ENCODE assay signal across 27 mouse cellular contexts in genomic region chr2:5599713-5600112, GRCm38 (mm10).
DNase-seq lines count a peak whose midpoint lies in the region; ATAC-seq and TF ChIP-seq lines count a peak whose summit lies in the region.
"Had no signal": no experiment of that assay in that cellular context is flagged by ENCODE, and none has a peak within 500 bp of the region (broad histone marks: within the 10 kb centered on the region; RNA-seq: fewer than 3 reads in every experiment).

No protein-coding gene starts in this region.

- TF ChIP-seq CTCF in stomach, postnatal 0 days (IDR thresholded peaks at IDR 0.05; ENCODE audit: low read depth): no peak

- peaks cover 40% of the 10 kb centered on the region for H3K4me1 ChIP-seq in stomach, embryonic 15.5 days
- peaks cover 2% of the 10 kb centered on the region; the same call in 1 of the 2 replicates for H3K4me1 ChIP-seq in stomach, postnatal 0 days (replicated peaks; ENCODE audit: control insufficient read depth, insufficient read depth)
- H3K4me1 ChIP-seq in intestine, embryonic 16.5 days (ENCODE audit: control insufficient read depth, insufficient read depth, low read length): peaks cover 45% of the 10 kb centered on the region
- peaks cover 34% of the 10 kb centered on the region for H3K4me1 ChIP-seq in stomach, embryonic 16.5 days (ENCODE audit: control insufficient read depth, insufficient read depth, low read length)

- peak overlapping the region; percentile 69 for H3K27ac ChIP-seq in stomach, embryonic 15.5 days
- H3K27ac ChIP-seq in stomach, postnatal 0 days (replicated peaks): no peak overlapping the region
- H3K27ac ChIP-seq in intestine, embryonic 16.5 days (ENCODE audit: low read length): peak overlapping the region; percentile 83
- H3K27ac ChIP-seq in stomach, embryonic 16.5 days (ENCODE audit: low read length): peak overlapping the region; percentile 69
- H3K27ac ChIP-seq: embryonic facial prominence, embryonic 10.5 days; embryonic facial prominence, embryonic 13.5 days; forebrain, embryonic 13.5 days; heart, adult 2 months; hindbrain, embryonic 12.5 days; hindbrain, embryonic 15.5 days had no signal

- no peak for TF ChIP-seq EP300 in stomach, postnatal 0 days (optimal IDR thresholded peaks at IDR 0.05)

- no peak for DNase-seq in stomach, postnatal 0 days (ENCODE audit: low spot score)
- DNase-seq in thymus, postnatal 10 days (ENCODE audit: low spot score in 2 of 2): no peak
- DNase-seq: adrenal gland, adult 2 months; adrenal gland, postnatal 14 days; B cell, adult 2 months; cerebellum, adult 11 months; cerebellum, adult 2 months; cerebellum, adult 9-11 months; cerebellum, postnatal 36 days; embryo, embryonic 11 days; gastrocnemius, postnatal 10 days; gastrocnemius, postnatal 36 days; heart, adult 2 months had no signal

- H3K9me3 ChIP-seq in stomach, embryonic 15.5 days: no peaks in the 10 kb centered on the region
- H3K9me3 ChIP-seq in stomach, postnatal 0 days (ENCODE audit: control insufficient read depth, low read length): no peaks in the 10 kb centered on the region
- no peaks in the 10 kb centered on the region for H3K9me3 ChIP-seq in intestine, embryonic 16.5 days (ENCODE audit: control insufficient read depth, low read length)
- H3K9me3 ChIP-seq in stomach, embryonic 16.5 days (replicated peaks; ENCODE audit: control insufficient read depth, low read length): no peaks in the 10 kb centered on the region
- H3K9me3 ChIP-seq: embryonic facial prominence, embryonic 10.5 days; embryonic facial prominence, embryonic 13.5 days; forebrain, embryonic 13.5 days; G1E; hindbrain, embryonic 12.5 days; hindbrain, embryonic 15.5 days had no signal

- WGBS in stomach, embryonic 15.5 days: 45% methylated on average over 4 of the region's 4 CpGs
- 53% methylated on average over 4 of the region's 4 CpGs for WGBS in stomach, postnatal 0 days
- 31% methylated on average over 4 of the region's 4 CpGs for WGBS in intestine, embryonic 16.5 days
- 51% methylated on average over 4 of the region's 4 CpGs for WGBS in stomach, embryonic 16.5 days

- H3K27me3 ChIP-seq in stomach, embryonic 15.5 days (replicated peaks): no peaks in the 10 kb centered on the region
- H3K27me3 ChIP-seq in stomach, postnatal 0 days (ENCODE audit: control insufficient read depth, insufficient read depth, low read length): no peaks in the 10 kb centered on the region
- no peaks in the 10 kb centered on the region for H3K27me3 ChIP-seq in intestine, embryonic 16.5 days (replicated peaks; ENCODE audit: control insufficient read depth, insufficient read depth, low read length)
- H3K27me3 ChIP-seq in stomach, embryonic 16.5 days (ENCODE audit: control insufficient read depth, insufficient read depth, low read length): no peaks in the 10 kb centered on the region
- H3K27me3 ChIP-seq: CH12.LX; embryonic facial prominence, embryonic 13.5 days; forebrain, embryonic 13.5 days; hindbrain, embryonic 12.5 days; hindbrain, embryonic 15.5 days had no signal

- H3K4me2 ChIP-seq in stomach, embryonic 15.5 days: no peak overlapping the region
- no peak overlapping the region for H3K4me2 ChIP-seq in stomach, postnatal 0 days (replicated peaks; ENCODE audit: low read depth)
- no peak overlapping the region for H3K4me2 ChIP-seq in intestine, embryonic 16.5 days (ENCODE audit: low read depth, low read length)
- no peak overlapping the region for H3K4me2 ChIP-seq in stomach, embryonic 16.5 days (ENCODE audit: low read depth, low read length)
- H3K4me2 ChIP-seq: embryonic facial prominence, embryonic 13.5 days; forebrain, embryonic 13.5 days; heart, embryonic 11.5 days; hindbrain, embryonic 12.5 days; hindbrain, embryonic 15.5 days had no signal

- H3K4me3 ChIP-seq in stomach, embryonic 15.5 days (replicated peaks): no peak overlapping the region
- H3K4me3 ChIP-seq in stomach, postnatal 0 days (ENCODE audit: low read depth, low read length): no peak overlapping the region
- H3K4me3 ChIP-seq in intestine, embryonic 16.5 days (ENCODE audit: low read length): no peak overlapping the region
- H3K4me3 ChIP-seq in stomach, embryonic 16.5 days (replicated peaks; ENCODE audit: low read length): no peak overlapping the region
- H3K4me3 ChIP-seq: embryonic facial prominence, embryonic 10.5 days; embryonic facial prominence, embryonic 13.5 days; erythroblast, embryonic 14.5 days; forebrain, embryonic 13.5 days; heart, adult 2 months; hindbrain, embryonic 12.5 days; hindbrain, embryonic 15.5 days had no signal

- H3K36me3 ChIP-seq in stomach, embryonic 15.5 days: no peaks in the 10 kb centered on the region
- H3K36me3 ChIP-seq in stomach, postnatal 0 days (ENCODE audit: control insufficient read depth, insufficient read depth, low read length): no peaks in the 10 kb centered on the region
- H3K36me3 ChIP-seq in intestine, embryonic 16.5 days (ENCODE audit: control insufficient read depth, insufficient read depth, low read length): no peaks in the 10 kb centered on the region
- H3K36me3 ChIP-seq in stomach, embryonic 16.5 days (ENCODE audit: control insufficient read depth, insufficient read depth, low read length): no peaks in the 10 kb centered on the region
- H3K36me3 ChIP-seq: embryonic facial prominence, embryonic 10.5 days; embryonic facial prominence, embryonic 13.5 days; G1E; hindbrain, embryonic 12.5 days; hindbrain, embryonic 15.5 days had no signal

- no peak overlapping the region for H3K9ac ChIP-seq in stomach, embryonic 15.5 days
- H3K9ac ChIP-seq in stomach, postnatal 0 days (ENCODE audit: low read length): no peak overlapping the region
- no peak overlapping the region for H3K9ac ChIP-seq in intestine, embryonic 16.5 days (ENCODE audit: low read depth, low read length)
- no peak overlapping the region for H3K9ac ChIP-seq in stomach, embryonic 16.5 days (ENCODE audit: low read length)
- H3K9ac ChIP-seq: embryonic facial prominence, embryonic 13.5 days; forebrain, embryonic 13.5 days; hindbrain, embryonic 12.5 days; hindbrain, embryonic 15.5 days had no signal

- ATAC-seq in stomach, embryonic 15.5 days (ENCODE audit: insufficient read depth, low FRiP score, low read depth): no peak
- ATAC-seq in stomach, postnatal 0 days (ENCODE audit: low FRiP score, low TSS enrichment): no peak
- ATAC-seq in intestine, embryonic 16.5 days: peak; percentile 59
- ATAC-seq in stomach, embryonic 16.5 days (ENCODE audit: insufficient read depth, low FRiP score): no peak
- ATAC-seq in megakaryocyte progenitor cell, adult 5-6 weeks (replicated peaks; ENCODE audit: poor library complexity): no peak
- ATAC-seq: forebrain, embryonic 13.5 days; forebrain, embryonic 16.5 days had no signal
